Mouse (Mus musculus): Measurements from ENCODE around the gene Txlng. TPM values are rescaled to one million over a fixed set of nuclear protein-coding genes. Genes with fewer than 3 reads are reported as not detected.
"Not testable (repeated sequence)": the region's sequence is repeated elsewhere in the genome, so short reads cannot be mapped to it uniquely, and the experiment has no call there.

Txlng gene
- total RNA-seq, 2 experiments from 2014 or later: 8.1 to 8.9 TPM

DNA sequence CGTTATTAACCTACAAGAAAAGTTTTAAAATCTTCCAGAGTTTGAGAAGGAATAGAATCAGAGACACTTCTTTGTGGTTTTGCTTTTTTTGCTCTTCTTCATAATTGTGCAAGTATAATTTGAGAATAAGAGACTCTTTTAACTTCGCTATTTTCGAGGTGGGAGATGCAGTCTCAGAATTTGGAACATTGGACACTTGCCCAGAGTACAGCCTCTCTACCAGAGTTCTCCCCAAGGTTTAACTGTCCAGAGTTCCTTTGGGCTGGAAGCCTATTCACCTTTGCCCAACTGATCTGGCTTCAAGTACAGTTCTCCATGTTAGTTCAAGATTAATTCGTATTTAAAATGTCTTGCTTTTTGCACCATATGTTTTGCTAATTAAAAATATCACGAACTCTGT, 487 bp upstream of the Txlng start:
- H3K4me3 ChIP-seq: peak overlapping the region; percentile 67
- no peak for TF ChIP-seq CTCF (IDR thresholded peaks at IDR 0.05)
- intact Hi-C loops (cut with DNase I): loop anchor here (5.0 kb wide), 1 partner anchor 67 kb away; the partner anchor contains the start of gene Rbbp7
- H3K27ac ChIP-seq: peak overlapping the region; percentile 87
- DNase-seq: no peak

DNA sequence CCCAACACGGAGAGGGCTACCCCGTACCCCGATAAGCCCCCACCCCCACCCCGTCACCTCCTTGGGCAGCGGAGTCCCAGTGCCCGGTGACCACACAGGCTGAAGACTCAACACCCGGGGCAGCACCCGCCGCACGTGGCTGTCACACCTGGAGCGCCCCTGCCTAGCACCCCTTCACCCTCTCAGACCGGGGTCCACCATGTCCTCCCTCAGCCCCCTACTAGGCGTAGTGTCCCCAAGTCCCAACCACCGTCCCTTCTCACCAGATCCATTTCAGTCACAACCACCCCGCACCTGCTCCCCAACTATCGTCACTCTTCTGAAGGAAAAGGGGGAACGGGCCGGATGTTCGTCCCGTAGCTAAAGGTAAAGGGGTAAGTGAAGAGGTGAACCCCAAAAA, 471 bp downstream of the Txlng start:
- no peak for TF ChIP-seq CTCF (IDR thresholded peaks at IDR 0.05)
- intact Hi-C loops (cut with DNase I): loop anchor here (5.0 kb wide), 1 partner anchor 66 kb away; the partner anchor contains the start of gene Rbbp7
- peak; percentile 28 for DNase-seq
- peak overlapping the region; percentile 84 for H3K4me3 ChIP-seq
- peak overlapping the region; percentile 89 for H3K27ac ChIP-seq

DNA sequence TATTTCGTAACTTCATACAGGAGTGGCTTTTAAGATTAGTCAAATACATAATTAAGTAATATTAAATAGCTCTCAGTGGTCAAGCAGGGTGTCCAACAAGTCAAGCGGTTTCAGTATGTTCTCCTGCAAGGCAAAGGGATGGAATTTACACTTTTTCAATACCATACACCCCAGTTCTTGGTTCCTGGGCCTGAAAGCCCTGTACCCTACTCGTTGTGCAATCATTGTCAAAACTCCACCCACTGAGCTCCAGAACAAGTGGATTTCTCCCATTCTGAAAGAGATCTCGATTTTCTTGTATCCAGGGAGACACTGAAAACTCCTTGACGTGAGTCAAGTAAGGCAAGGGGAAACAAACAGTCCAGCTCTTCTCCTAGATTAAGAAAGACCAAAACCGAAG, 1.2 kb downstream of the Txlng start:
- no peak for DNase-seq
- TF ChIP-seq CTCF (IDR thresholded peaks at IDR 0.05): no peak
- H3K4me3 ChIP-seq: peak overlapping the region; percentile 84
- peak overlapping the region; percentile 89 for H3K27ac ChIP-seq
- intact Hi-C loops (cut with DNase I): loop anchor here (5.0 kb wide), 1 partner anchor 66 kb away; the partner anchor contains the start of gene Rbbp7

DNA sequence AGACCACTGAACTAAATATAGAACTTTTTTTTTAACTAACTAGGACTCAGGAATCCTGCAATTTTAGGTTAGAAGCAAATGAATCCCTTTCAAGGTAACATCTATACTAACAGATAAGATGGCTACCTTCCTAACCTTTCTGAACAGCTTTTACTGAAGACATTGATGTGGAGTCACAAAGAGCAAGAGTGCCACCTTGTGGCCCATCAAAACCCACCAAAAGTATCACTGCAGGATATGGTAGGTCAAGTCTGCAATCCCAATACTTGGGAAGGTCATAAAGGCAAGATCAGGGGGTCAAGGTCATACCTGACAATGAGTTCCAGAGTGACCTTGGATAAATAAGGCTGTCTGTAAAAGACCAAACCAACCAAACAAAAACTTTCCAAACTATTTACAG, 28.9 kb downstream of the Txlng start:
- intact Hi-C loops (cut with DNase I): loop anchor here (5.0 kb wide), 1 partner anchor 83 kb away; no protein-coding TSS in a partner anchor
- TF ChIP-seq CTCF (IDR thresholded peaks at IDR 0.05): peak; percentile 65
- peak; percentile 41 for DNase-seq
- Histone ChIP-seq H3K27ac (no peak overlapping the region), H3K4me3 (no peak overlapping the region)

DNA sequence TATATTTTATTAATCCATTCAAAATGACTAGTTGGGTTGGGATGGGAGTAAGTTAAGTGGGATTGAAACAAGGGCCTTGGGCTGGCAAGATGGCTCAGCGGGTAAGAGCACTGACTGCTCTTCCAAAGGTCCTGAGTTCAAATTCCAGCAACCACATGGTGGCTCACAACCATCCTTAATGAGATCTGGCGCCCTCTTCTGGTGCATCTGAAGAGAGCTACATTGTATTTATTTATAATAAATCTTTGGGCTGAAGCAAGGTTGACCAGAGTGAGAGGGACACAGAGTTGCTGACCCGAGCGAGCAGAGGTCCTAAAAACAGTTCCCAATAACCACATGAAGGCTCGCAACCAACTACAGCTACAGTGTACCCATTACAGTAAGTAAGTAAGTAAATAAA, 37.9 kb downstream of the Txlng start:
- DNase-seq; H3K27ac ChIP-seq; H3K4me3 ChIP-seq; intact Hi-C loops (cut with DNase I): not testable (repeated sequence)
- peak; percentile 50 for TF ChIP-seq CTCF (IDR thresholded peaks at IDR 0.05)

DNA sequence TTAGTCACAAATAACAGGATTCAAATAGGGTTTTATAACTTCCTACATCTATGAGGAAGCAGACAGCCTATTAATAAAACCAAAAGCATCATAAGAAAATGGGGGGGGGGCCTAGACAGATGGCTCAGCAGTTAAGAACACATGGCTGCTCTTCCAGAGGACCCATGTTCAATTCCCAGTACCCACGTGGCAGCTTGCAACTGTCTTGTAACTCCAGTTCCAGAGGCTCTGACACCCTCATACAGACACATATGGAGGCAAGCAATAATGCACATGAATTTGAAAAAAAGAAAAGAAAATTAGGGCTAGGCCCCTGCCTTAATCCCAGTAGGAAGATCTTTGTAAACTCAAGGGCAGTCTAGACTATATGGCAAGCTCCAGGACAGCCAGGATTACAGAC, 40.9 kb downstream of the Txlng start:
- Histone ChIP-seq H3K4me3 (no peak overlapping the region), H3K27ac (no peak overlapping the region)
- TF ChIP-seq CTCF (IDR thresholded peaks at IDR 0.05): no peak
- no peak for DNase-seq
- intact Hi-C loops (cut with DNase I): no loop called here

DNA sequence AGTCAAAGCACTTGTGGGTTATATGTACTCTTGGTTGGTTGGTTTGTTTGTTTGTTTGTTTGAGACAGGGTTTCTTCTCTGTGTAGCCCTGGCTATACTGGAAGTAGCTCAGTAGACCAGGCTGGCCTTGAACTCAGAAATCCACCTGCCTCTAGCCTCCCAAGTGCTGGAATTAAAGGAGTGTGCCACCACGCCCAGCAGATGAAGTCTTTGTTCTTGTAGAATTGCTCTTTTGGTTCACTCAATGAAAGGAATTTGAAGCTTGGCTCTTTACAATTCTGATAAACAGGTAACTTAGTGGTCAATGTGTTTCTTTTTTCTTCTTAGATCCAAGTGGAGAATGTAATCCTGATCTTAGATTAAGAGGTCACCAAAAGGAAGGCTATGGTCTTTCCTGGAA, 58.5 kb downstream of the Txlng start:
- no peak for DNase-seq
- Histone ChIP-seq H3K27ac (no peak overlapping the region), H3K4me3 (no peak overlapping the region)
- intact Hi-C loops (cut with DNase I): no loop called here
- no peak for TF ChIP-seq CTCF (IDR thresholded peaks at IDR 0.05)

DNA sequence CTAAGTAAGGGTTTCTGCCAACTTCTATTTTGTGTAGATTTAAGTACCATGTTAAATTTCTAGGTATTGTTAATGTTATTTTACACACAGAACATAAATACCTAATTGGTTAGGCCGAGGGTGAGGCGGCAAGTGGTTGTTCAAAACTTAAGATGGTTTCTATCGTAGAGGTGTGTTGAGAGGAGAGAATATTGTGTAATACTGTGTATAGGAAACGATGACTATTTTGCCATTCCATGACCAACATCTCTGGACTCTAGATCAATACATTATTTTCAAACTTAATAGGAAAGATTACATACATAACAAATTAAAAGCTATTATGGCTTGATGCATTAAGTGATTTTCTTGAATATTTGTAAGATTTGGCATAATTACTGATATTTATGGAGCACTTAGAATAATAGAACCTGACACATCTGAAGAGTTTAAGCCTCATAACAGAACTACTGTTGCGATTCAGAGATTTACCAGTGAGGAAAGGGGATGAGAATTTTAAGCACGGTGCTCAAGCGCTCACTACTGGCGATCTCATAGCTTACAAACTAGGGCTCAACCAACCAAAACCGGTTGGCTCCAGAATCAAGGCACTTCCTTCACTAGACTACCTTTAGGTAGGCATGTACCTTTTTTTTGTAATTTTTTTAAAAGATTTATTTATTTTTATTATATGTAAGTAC, 67.4 kb downstream of the Txlng start:
- H3K4me3 ChIP-seq: peak overlapping the region; percentile 92
- DNase-seq: no peak
- TF ChIP-seq CTCF (IDR thresholded peaks at IDR 0.05): no peak
- H3K27ac ChIP-seq: peak overlapping the region; percentile 96
- intact Hi-C loops (cut with DNase I): loop anchor here (5.0 kb wide), 1 partner anchor 65 kb away; the partner anchor contains the start of gene Txlng

DNA sequence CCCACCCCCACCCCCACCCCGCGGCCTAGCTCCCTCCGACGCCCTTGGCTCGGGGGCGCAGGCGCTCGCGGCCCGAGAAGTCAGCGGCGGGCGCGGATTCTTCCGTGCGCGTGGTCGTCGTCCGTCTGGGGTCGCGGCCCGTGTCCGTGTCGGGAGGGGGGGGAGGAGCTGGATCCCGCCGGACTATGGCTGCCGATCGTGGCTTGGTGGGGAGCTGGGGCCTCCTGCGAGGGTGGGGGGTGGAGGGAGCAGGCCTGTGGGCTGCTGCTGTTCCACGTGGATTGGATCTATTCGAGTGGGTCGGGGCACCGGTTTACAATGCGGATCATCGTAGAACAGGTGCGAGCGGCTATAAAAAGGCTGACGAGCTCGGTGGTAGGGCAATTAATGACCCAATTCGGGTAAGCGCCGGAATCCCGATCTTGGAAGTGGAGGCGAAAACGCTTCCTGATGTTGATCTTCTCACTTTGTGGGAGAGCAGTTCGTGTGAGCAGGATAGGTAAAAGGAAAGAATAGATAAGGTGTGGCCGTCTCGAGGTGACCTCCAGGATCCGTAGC, 68.2 kb downstream of the Txlng start:
- Histone ChIP-seq H3K27ac (peak overlapping the region; percentile 96), H3K4me3 (peak overlapping the region; percentile 92)
- DNase-seq: peak; percentile 47
- no peak for TF ChIP-seq CTCF (IDR thresholded peaks at IDR 0.05)
- intact Hi-C loops (cut with DNase I): loop anchor here (5.0 kb wide), 1 partner anchor 66 kb away; the partner anchor contains the start of gene Txlng

DNA sequence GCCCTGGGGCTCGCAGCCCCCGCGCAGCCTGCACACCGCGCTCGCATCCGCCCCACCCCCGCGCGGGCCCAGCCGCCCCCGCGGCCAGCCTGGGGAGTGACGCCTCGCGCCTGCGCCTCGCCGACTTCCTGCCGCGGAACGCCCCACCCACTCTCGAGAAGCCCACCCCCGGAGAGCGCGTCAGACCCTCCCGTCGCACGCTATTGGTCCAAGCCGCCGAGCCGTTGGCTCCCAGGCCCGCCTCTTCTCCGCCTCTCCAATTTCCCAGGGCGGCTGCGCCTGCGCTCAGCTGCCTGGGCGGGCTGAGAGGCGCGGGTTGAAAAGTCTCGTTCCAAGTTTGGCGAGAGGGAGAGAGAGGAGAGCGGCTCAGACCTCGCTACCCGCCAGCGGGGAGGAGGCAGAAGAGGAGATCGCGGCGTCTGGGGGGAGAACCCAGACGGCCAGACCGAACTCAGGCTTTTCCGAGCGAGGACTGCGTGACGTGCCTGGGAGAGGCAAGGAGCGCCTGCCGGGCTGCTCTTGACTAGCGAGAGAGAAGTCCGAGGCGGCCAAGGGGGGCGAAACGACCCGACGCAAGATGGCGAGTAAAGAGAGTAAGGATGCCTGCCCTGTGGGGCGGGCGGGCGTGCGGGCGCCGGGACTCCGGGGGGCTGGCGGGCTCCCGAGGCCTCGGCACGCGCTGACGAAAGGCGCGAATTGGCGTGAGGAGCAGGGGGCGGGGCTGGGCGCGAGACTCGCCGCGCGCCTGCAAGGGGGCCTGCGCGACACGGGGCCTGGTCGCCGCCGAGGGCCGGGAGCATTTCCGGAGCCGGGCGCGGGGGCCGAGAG, 68.9 kb downstream of the Txlng start, which contains the start of gene Rbbp7:
TSS of gene Rbbp7 (plus strand) at position 288 of the 828 bp plus-strand sequence.
- intact Hi-C loops (cut with DNase I): loop anchor here (5.0 kb wide), 1 partner anchor 67 kb away; the partner anchor contains the start of gene Txlng
- no peak for TF ChIP-seq CTCF (IDR thresholded peaks at IDR 0.05)

DNA sequence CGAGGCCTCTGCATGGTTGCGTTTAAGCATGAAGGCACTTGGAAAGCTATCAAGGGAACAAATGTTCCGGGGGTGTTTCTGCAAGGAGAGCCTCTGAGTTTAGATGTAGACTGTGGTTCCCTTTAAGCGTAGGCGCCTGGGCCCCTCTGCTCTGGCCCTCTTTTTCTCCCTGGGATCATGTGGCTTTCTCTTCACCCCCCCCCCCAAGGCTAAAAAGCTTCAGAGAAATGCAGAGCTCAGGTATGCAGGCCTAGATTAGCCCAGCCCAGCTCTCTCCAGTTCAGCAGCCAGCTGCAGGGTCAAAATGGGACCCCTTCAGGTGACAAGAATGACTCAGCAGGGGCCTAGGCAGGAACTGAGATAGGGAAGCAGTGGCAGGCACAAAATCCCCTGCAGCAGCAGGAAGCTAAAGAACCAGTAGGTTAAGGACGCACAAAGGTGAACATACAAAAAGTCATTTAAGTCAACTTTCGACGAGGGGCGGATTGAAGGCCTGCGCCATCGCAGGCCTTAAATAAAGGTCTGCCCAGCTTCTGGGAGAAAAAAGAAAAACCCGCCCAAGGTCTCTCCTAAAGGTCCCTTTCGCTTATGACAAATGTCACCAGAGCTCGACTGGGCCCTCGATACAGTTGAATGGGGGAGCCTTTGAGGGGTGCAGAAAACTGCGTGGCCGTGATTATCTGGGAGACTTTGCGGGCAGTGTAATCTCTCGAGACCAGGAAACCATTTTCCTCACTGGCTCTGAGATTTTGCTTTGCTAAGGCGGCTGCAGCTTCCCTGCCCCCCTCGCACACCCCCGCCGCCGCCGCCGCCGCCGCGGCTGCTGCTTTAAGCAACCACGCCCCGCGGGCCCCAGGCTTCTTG, 69.8 kb downstream of the Txlng start:
- intact Hi-C loops (cut with DNase I): loop anchor here (2.0 to 5.0 kb wide), 2 partner anchors 25 to 68 kb away; partner anchors contain the start of gene Txlng
- DNase-seq: peak; percentile 23
- peak overlapping the region; percentile 92 for H3K4me3 ChIP-seq
- TF ChIP-seq CTCF (IDR thresholded peaks at IDR 0.05): no peak
- H3K27ac ChIP-seq: peak overlapping the region; percentile 89

More for the DNA sequence above, 68.9 kb downstream of the Txlng start, which contains the start of gene Rbbp7:
- Histone ChIP-seq H3K4me3 (peak within 1 kb of the TSS; percentile 92), H3K27ac (peak within 1 kb of the TSS; percentile 96)
- peak; percentile 96 for DNase-seq

All from gastrocnemius, adult 2 months (tissue).